Mouse (Mus musculus) stomach, embryonic 14.5 days (tissue): ENCODE measurements around the gene Lypla2. TPM values are rescaled to one million over a fixed set of nuclear protein-coding genes. Genes with fewer than 3 reads are reported as not detected.

ENCODE experiments used
- ATAC-seq: fragments of 200-750 bp; cut with Nextera tagmentation; 2 replicates; pipeline ENCODE4 v1.8.0; 2017; ENCODE audit warnings: low read depth, moderate TSS enrichment; ENCODE audit not compliant: insufficient number of reproducible peaks, insufficient read depth, low FRiP score
- H3K27ac ChIP-seq: fragments of 300-500 bp; sonication (generic); 2 replicates; pipeline ENCODE4 v1.5.1; 2014; ENCODE audit warnings: mild to moderate bottlenecking, low read length, moderate library complexity, mixed read lengths
- H3K27me3 ChIP-seq: fragments of 300-500 bp; sonication (generic); 2 replicates; pipeline ENCODE4 v1.6.1; 2014; ENCODE audit warnings: low read length, control low read depth, mixed read lengths; ENCODE audit not compliant: control insufficient read depth, insufficient read depth
- H3K36me3 ChIP-seq: fragments of 300-500 bp; sonication (generic); 2 replicates; pipeline ENCODE4 v1.6.1; 2014; ENCODE audit warnings: mild to moderate bottlenecking, control low read depth, low read length, moderate library complexity, mixed read lengths; ENCODE audit not compliant: control insufficient read depth, insufficient read depth
- H3K4me1 ChIP-seq: fragments of 300-500 bp; sonication (generic); 2 replicates; pipeline ENCODE4 v1.6.1; 2014; ENCODE audit warnings: low read length, control low read depth, mixed read lengths; ENCODE audit not compliant: control insufficient read depth, insufficient read depth
- H3K4me2 ChIP-seq: fragments of 300-500 bp; sonication (generic); replicated peaks from 2 replicates; pipeline ENCODE4 v1.6.1; 2014; ENCODE audit warnings: low read depth, low read length, control low read depth
- H3K4me3 ChIP-seq: fragments of 300-500 bp; sonication (generic); 2 replicates; pipeline ENCODE4 v1.5.1; 2014; ENCODE audit warnings: low read depth, low read length, control low read depth
- H3K9ac ChIP-seq: fragments of 300-500 bp; sonication (generic); replicated peaks from 2 replicates; pipeline ENCODE4 v1.6.1; 2014; ENCODE audit warnings: low read depth, mild to moderate bottlenecking, control low read depth, low read length, moderate library complexity, mixed read lengths
- H3K9me3 ChIP-seq: fragments of 300-500 bp; sonication (generic); 2 replicates; pipeline ENCODE4 v1.6.1; 2016; ENCODE audit warnings: low read depth, low read length, control low read depth; ENCODE audit not compliant: control insufficient read depth
- WGBS: fragments of 180-500 bp; shearing (Covaris S2); extraction: QIAGEN DNeasy Blood & Tissue Kit; methylation state at CpG from one replicate; pipeline ENCODE4 v1.1.7; 2014; 5-methylcytosine and 5-hydroxymethylcytosine counted together
- polyA plus RNA-seq: library from polyadenylated mRNA; unstranded; fragments of >200 nt; fragmentation: Nextera tagmentation; extraction: Ambion mirVana; gene quantifications from 2 replicates; pipeline ENCODE4 v1.2.1, GENCODE M21; 2014

The Lypla2 gene
- polyA plus RNA-seq, 1 experiment from 2014 or later: 104 TPM

DNA sequence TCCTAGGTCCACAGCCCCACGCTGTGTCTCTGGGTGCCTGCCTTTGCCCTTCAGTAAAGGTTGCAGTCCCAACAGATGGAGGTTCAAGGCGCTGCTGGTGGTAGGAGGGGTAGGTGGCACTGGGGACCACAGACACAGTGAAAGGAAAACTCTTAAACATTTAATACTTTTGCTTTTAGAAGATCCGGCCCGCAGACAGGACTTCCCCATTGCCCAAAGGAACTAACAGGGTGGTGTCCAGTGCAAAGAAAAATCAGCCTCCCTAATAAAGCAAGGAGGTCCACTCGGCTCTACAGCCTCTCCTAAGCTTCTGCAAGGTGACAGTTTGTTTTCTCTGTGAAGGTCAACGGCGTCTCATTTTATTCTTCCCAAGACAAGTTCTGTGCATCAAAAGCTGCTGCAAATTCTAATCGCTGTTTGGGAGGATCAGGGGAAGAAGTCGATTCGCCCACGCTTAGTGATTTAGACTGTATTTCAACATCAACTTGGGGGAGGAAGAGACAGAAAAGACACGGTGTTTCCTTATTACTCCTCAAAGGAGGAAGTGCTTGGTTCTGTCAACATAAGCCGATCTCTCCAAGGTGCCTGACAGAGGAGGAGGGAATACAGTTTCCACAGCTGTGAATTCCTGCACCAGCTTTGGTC is 53.7 kb downstream of the Lypla2 start:
- 74% methylated on average over 13 of the region's 13 CpGs for WGBS
- ATAC-seq: no peak
- no peak overlapping the region for H3K27ac ChIP-seq

More for the DNA sequence above, 53.7 kb downstream of the Lypla2 start:
- no peak overlapping the region for H3K4me2 ChIP-seq
- no peaks in the 10 kb centered on the region; the same call in 1 of the 2 replicates for H3K4me1 ChIP-seq
- H3K27me3 ChIP-seq: no peaks in the 10 kb centered on the region
- no peaks in the 10 kb centered on the region for H3K9me3 ChIP-seq
- H3K36me3 ChIP-seq: peaks cover 2% of the 10 kb centered on the region
- H3K9ac ChIP-seq: no peak overlapping the region
- H3K4me3 ChIP-seq: no peak overlapping the region

Other genes with a start within 250 kb of the Lypla2 start
- gene Il22ra1, start 244.5 kb downstream of the Lypla2 start, polyA plus RNA-seq: 0.33 and 0.60 TPM in 2 replicates
- 0.09 and 0.31 TPM in 2 replicates for gene Myom3, start 212.9 kb downstream of the Lypla2 start, polyA plus RNA-seq
- gene Srsf10, start 116.9 kb downstream of the Lypla2 start, polyA plus RNA-seq: 297 and 298 TPM in 2 replicates
- gene Pnrc2, start 98.8 kb downstream of the Lypla2 start, polyA plus RNA-seq: 172 and 189 TPM in 2 replicates
- 0.38 and 0.39 TPM in 2 replicates for gene Cnr2, start 77.2 kb downstream of the Lypla2 start, polyA plus RNA-seq
- gene Fuca1, start 51.9 kb downstream of the Lypla2 start, polyA plus RNA-seq: 87.7 and 93.3 TPM in 2 replicates
- gene Hmgcl, start 26.2 kb downstream of the Lypla2 start, polyA plus RNA-seq: 85.5 and 87.7 TPM in 2 replicates
- gene Gale, start 8.9 kb downstream of the Lypla2 start, polyA plus RNA-seq: 47.7 and 48.1 TPM in 2 replicates
- 45.9 and 46.6 TPM in 2 replicates for gene Pithd1, start 14.6 kb upstream of the Lypla2 start, polyA plus RNA-seq
- 39.8 and 43.9 TPM in 2 replicates for gene Eloa, start 49.1 kb upstream of the Lypla2 start, polyA plus RNA-seq
- 506 and 533 TPM in 2 replicates for gene Rpl11, start 80.8 kb upstream of the Lypla2 start, polyA plus RNA-seq
- 384 and 404 TPM in 2 replicates for gene Id3, start 170.9 kb upstream of the Lypla2 start, polyA plus RNA-seq
- gene E2f2, start 199.8 kb upstream of the Lypla2 start, polyA plus RNA-seq: 3.5 and 4.4 TPM in 2 replicates
- gene Asap3, start 233.7 kb upstream of the Lypla2 start, polyA plus RNA-seq: 5.1 and 5.6 TPM in 2 replicates